Mouse (Mus musculus) mouse embryonic stem cell (cell line): ENCODE results near the gene Tgif2.
"Not testable (repeated sequence)": the region's sequence is repeated elsewhere in the genome, so short reads cannot be mapped to it uniquely, and the experiment has no call there.

Experiments
- in situ Hi-C, 2 experiments: fragments of 300-500 bp; cut with MboI; formaldehyde crosslinking; loops; 1 replicate in 1 of 2; 3 replicates in 1 of 2; pipeline ENCODE4 v1.14.3; 2019 to 2020; ENCODE audit warnings: low sequenced_read_pairs in 2 of 2, low pct_unique_long_range_greater_than_20kb in 1 of 2, mixed read lengths in 1 of 2; ENCODE audit not compliant: unreplicated experiment in 1 of 2

Gene Tgif2

GRCm38 (mm10) chr2:156863487-156864160 is 23.8 kb downstream of the Tgif2 start:
- in situ Hi-C loops: no loop called here

GRCm38 (mm10) chr2:156864481-156864880 is 24.7 kb downstream of the Tgif2 start:
- in situ Hi-C loops: no loop called here

- in situ Hi-C loops: no loop called here
Observed at GRCm38 (mm10) chr2:156868994-156869393, 29.2 kb downstream of the Tgif2 start.

- in situ Hi-C loops: no loop called here
Observed at GRCm38 (mm10) chr2:156869554-156869953, 29.7 kb downstream of the Tgif2 start.

GRCm38 (mm10) chr2:156870519-156870918 is 30.7 kb downstream of the Tgif2 start:
- in situ Hi-C loops: no loop called here

- in situ Hi-C loops: no loop called here
Observed at GRCm38 (mm10) chr2:156873629-156874028, 33.8 kb downstream of the Tgif2 start.

GRCm38 (mm10) chr2:156874047-156874759 is 34.4 kb downstream of the Tgif2 start:
- in situ Hi-C loops: no loop called here

- in situ Hi-C loops: no loop called here
Observed at GRCm38 (mm10) chr2:156874760-156875510, 35.1 kb downstream of the Tgif2 start.

GRCm38 (mm10) chr2:156877726-156878125 is 37.9 kb downstream of the Tgif2 start:
- in situ Hi-C loops: no loop called here

- in situ Hi-C loops: no loop called here
Observed at GRCm38 (mm10) chr2:156879541-156879940, 39.7 kb downstream of the Tgif2 start.

- in situ Hi-C loops: no loop called here
Observed at GRCm38 (mm10) chr2:156882431-156883001, 42.7 kb downstream of the Tgif2 start.

GRCm38 (mm10) chr2:156884396-156885211 is 44.8 kb downstream of the Tgif2 start:
- in situ Hi-C loops: no loop called here

GRCm38 (mm10) chr2:156885666-156886065 is 45.9 kb downstream of the Tgif2 start:
- in situ Hi-C loops: not testable (repeated sequence)

- in situ Hi-C loops: no loop called here
Observed at GRCm38 (mm10) chr2:156886084-156886631, 46.4 kb downstream of the Tgif2 start.

GRCm38 (mm10) chr2:156887017-156887416 is 47.2 kb downstream of the Tgif2 start, which contains the start of gene Sla2:
Sla2 (minus strand) TSS chr2:156887192.
- in situ Hi-C loops: no loop called here

- in situ Hi-C loops: no loop called here
Observed at GRCm38 (mm10) chr2:156888490-156888889, 48.7 kb downstream of the Tgif2 start.

GRCm38 (mm10) chr2:156892240-156892639 is 52.4 kb downstream of the Tgif2 start:
- in situ Hi-C loops: no loop called here

- in situ Hi-C loops: no loop called here
Observed at GRCm38 (mm10) chr2:156892821-156893220, 53.0 kb downstream of the Tgif2 start.
